Mouse (Mus musculus) lung, embryonic 14.5 days (tissue): Measurements from ENCODE around the gene Ltbp2. TPM values are rescaled to one million over a fixed set of nuclear protein-coding genes. Genes with fewer than 3 reads are reported as not detected.

Source experiments
- ATAC-seq: fragments of 200-750 bp; cut with Nextera tagmentation; 2 replicates; pipeline ENCODE4 v1.8.0; 2017; ENCODE audit warnings: mild to moderate bottlenecking, moderate TSS enrichment, moderate library complexity; ENCODE audit not compliant: insufficient read depth
- DNase-seq: peaks from one replicate; pipeline ENCODE4 v3.0.0-alpha.2; 2015
- H3K27ac ChIP-seq: fragments of 300-500 bp; sonication (generic); 2 replicates; pipeline ENCODE4 v1.5.1; 2014; ENCODE audit warnings: low read depth, mild to moderate bottlenecking, moderate library complexity
- H3K27me3 ChIP-seq: fragments of 300-500 bp; sonication (generic); 2 replicates; pipeline ENCODE4 v1.6.1; 2014; ENCODE audit warnings: low read length, control low read depth; ENCODE audit not compliant: insufficient read depth
- H3K36me3 ChIP-seq: fragments of 300-500 bp; sonication (generic); 2 replicates; pipeline ENCODE4 v1.6.1; 2014; ENCODE audit warnings: control low read depth; ENCODE audit not compliant: insufficient read depth
- H3K4me1 ChIP-seq: fragments of 300-500 bp; sonication (generic); 2 replicates; pipeline ENCODE4 v1.6.1; 2014; ENCODE audit warnings: antibody characterized with exemption, control low read depth; ENCODE audit not compliant: insufficient read depth
- H3K4me2 ChIP-seq: fragments of 300-500 bp; sonication (generic); 2 replicates; pipeline ENCODE4 v1.6.1; 2014; ENCODE audit warnings: mild to moderate bottlenecking
- H3K4me3 ChIP-seq: fragments of 300-500 bp; sonication (generic); 2 replicates; pipeline ENCODE4 v1.5.1; 2014; ENCODE audit warnings: low read depth, low read length
- H3K9ac ChIP-seq: fragments of 300-500 bp; sonication (generic); 2 replicates; pipeline ENCODE4 v1.6.1; 2014
- H3K9me3 ChIP-seq: fragments of 300-500 bp; sonication (generic); 2 replicates; pipeline ENCODE4 v1.6.1; 2016; ENCODE audit warnings: low read depth, low read length, control low read depth
- CTCF ChIP-seq: IDR thresholded peaks from 2 replicates; pipeline ENCODE4 v1.5.1; 2016; ENCODE audit warnings: antibody characterized with exemption, low read depth
- WGBS: fragments of 180-500 bp; shearing (Covaris S2); extraction: QIAGEN DNeasy Blood & Tissue Kit; methylation state at CpG from one replicate; pipeline ENCODE4 v1.1.7; 2014; 5-methylcytosine and 5-hydroxymethylcytosine counted together
- polyA plus RNA-seq: library from polyadenylated mRNA; unstranded; fragments of >200 nt; fragmentation: Nextera tagmentation; extraction: Ambion mirVana; gene quantifications from 2 replicates; pipeline ENCODE4 v1.2.1, GENCODE M21; 2014

The Ltbp2 gene
- polyA plus RNA-seq, 1 experiment from 2014 or later = 6.8 TPM

GRCm38 (mm10) chr12:84896235-84896634 lies 19.9 kb upstream of the Ltbp2 start:
- Histone ChIP-seq H3K27ac (no peak overlapping the region), H3K9me3 (no peaks in the 10 kb centered on the region), H3K36me3 (no peaks in the 10 kb centered on the region), H3K4me3 (no peak overlapping the region), H3K9ac (no peak overlapping the region), H3K4me2 (no peak overlapping the region), H3K27me3 (no peaks in the 10 kb centered on the region), H3K4me1 (no peaks in the 10 kb centered on the region)
- no peak for TF ChIP-seq CTCF
- DNase-seq = peak; percentile 33
- no peak for ATAC-seq
- 45% methylated on average over 6 of the region's 6 CpGs for WGBS

- Histone ChIP-seq H3K4me2 (no peak overlapping the region), H3K9me3 (no peaks in the 10 kb centered on the region), H3K36me3 (no peaks in the 10 kb centered on the region), H3K27me3 (no peaks in the 10 kb centered on the region), H3K4me1 (no peaks in the 10 kb centered on the region), H3K27ac (no peak overlapping the region), H3K9ac (no peak overlapping the region), H3K4me3 (no peak overlapping the region)
- 48% methylated on average over 9 of the region's 9 CpGs for WGBS
- no peak for DNase-seq
- ATAC-seq = no peak
- TF ChIP-seq CTCF = no peak
Measured at GRCm38 (mm10) chr12:84893648-84894628, 17.6 kb upstream of the Ltbp2 start.

- no peaks in the 10 kb centered on the region for H3K27me3 ChIP-seq
- H3K9me3 ChIP-seq = no peaks in the 10 kb centered on the region
- no peak for TF ChIP-seq CTCF
- WGBS = 56% methylated on average over 15 of the region's 15 CpGs
- no peak overlapping the region for H3K4me3 ChIP-seq
- ATAC-seq = no peak
- DNase-seq = no peak
- no peaks in the 10 kb centered on the region for H3K4me1 ChIP-seq
- H3K9ac ChIP-seq = no peak overlapping the region
- no peak overlapping the region for H3K4me2 ChIP-seq
- H3K36me3 ChIP-seq = no peaks in the 10 kb centered on the region
- no peak overlapping the region for H3K27ac ChIP-seq
Measured at GRCm38 (mm10) chr12:84890289-84890688, 14.0 kb upstream of the Ltbp2 start.

- Histone ChIP-seq H3K9ac (no peak overlapping the region), H3K4me2 (no peak overlapping the region)
- peak; percentile 79 for ATAC-seq
Measured at GRCm38 (mm10) chr12:84885107-84885876, 9.0 kb upstream of the Ltbp2 start.

GRCm38 (mm10) chr12:84884423-84885076 lies 8.2 kb upstream of the Ltbp2 start:
- DNase-seq = peak; percentile 28
- Histone ChIP-seq H3K27me3 (no peaks in the 10 kb centered on the region), H3K27ac (peak overlapping the region; percentile 30; the same call in 1 of the 2 replicates), H3K9me3 (no peaks in the 10 kb centered on the region), H3K4me2 (no peak overlapping the region), H3K4me1 (no peaks in the 10 kb centered on the region), H3K9ac (no peak overlapping the region), H3K36me3 (no peaks in the 10 kb centered on the region), H3K4me3 (no peak overlapping the region)
- TF ChIP-seq CTCF = no peak
- 0 out of 2 replicates have a peak, but pooled peaks have one; percentile 18 for ATAC-seq
- 71% methylated on average over 7 of the region's 7 CpGs for WGBS

More at GRCm38 (mm10) chr12:84885107-84885876, 9.0 kb upstream of the Ltbp2 start:
- Histone ChIP-seq H3K9me3 (no peaks in the 10 kb centered on the region), H3K27me3 (no peaks in the 10 kb centered on the region), H3K27ac (peak overlapping the region; percentile 30; the same call in 1 of the 2 replicates), H3K4me1 (no peaks in the 10 kb centered on the region), H3K36me3 (no peaks in the 10 kb centered on the region), H3K4me3 (no peak overlapping the region)
- TF ChIP-seq CTCF = no peak
- 48% methylated on average over 11 of the region's 11 CpGs for WGBS
- DNase-seq = peak; percentile 73

- H3K4me1 ChIP-seq = no peaks in the 10 kb centered on the region
- H3K27ac ChIP-seq = no peak overlapping the region
- 79% methylated on average over 4 of the region's 4 CpGs for WGBS
- ATAC-seq = no peak
- no peak overlapping the region for H3K9ac ChIP-seq
- no peak overlapping the region for H3K4me2 ChIP-seq
- no peaks in the 10 kb centered on the region for H3K9me3 ChIP-seq
- no peaks in the 10 kb centered on the region for H3K36me3 ChIP-seq
- H3K4me3 ChIP-seq = no peak overlapping the region
- DNase-seq = no peak
- TF ChIP-seq CTCF = no peak
- peaks cover 7% of the 10 kb centered on the region; the same call in 1 of the 2 replicates for H3K27me3 ChIP-seq
Measured at GRCm38 (mm10) chr12:84882796-84883195, 6.5 kb upstream of the Ltbp2 start.
